Mouse (Mus musculus) stomach, embryonic 16.5 days (tissue): ENCODE data around the gene Naa38. TPM values are rescaled to one million over a fixed set of nuclear protein-coding genes. Genes with fewer than 3 reads are reported as not detected.
A peak's percentile ranks its signal among the peaks of the same experiment; 100 is the strongest.

Experiments used
- ATAC-seq: fragments of 200-750 bp; cut with Nextera tagmentation; 2 replicates; pipeline ENCODE4 v1.8.0; 2017; ENCODE audit warnings: moderate number of reproducible peaks, moderate TSS enrichment; ENCODE audit not compliant: insufficient read depth, low FRiP score
- H3K27ac ChIP-seq: fragments of 300-500 bp; sonication (generic); 2 replicates; pipeline ENCODE4 v1.5.1; 2014; ENCODE audit warnings: low read length
- H3K27me3 ChIP-seq: fragments of 300-500 bp; sonication (generic); 2 replicates; pipeline ENCODE4 v1.6.1; 2014; ENCODE audit warnings: low read length, control low read depth, mixed read lengths; ENCODE audit not compliant: control insufficient read depth, insufficient read depth
- H3K36me3 ChIP-seq: fragments of 300-500 bp; sonication (generic); 2 replicates; pipeline ENCODE4 v1.6.1; 2014; ENCODE audit warnings: low read length; ENCODE audit not compliant: control insufficient read depth, insufficient read depth
- H3K4me1 ChIP-seq: fragments of 300-500 bp; sonication (generic); 2 replicates; pipeline ENCODE4 v1.6.1; 2014; ENCODE audit warnings: low read length, control low read depth, mixed read lengths; ENCODE audit not compliant: control insufficient read depth, insufficient read depth
- H3K4me2 ChIP-seq: fragments of 300-500 bp; sonication (generic); 2 replicates; pipeline ENCODE4 v1.6.1; 2014; ENCODE audit warnings: low read depth, low read length, mixed read lengths
- H3K4me3 ChIP-seq: fragments of 300-500 bp; sonication (generic); replicated peaks from 2 replicates; pipeline ENCODE4 v1.5.1; 2014; ENCODE audit warnings: mild to moderate bottlenecking, low read length
- H3K9ac ChIP-seq: fragments of 300-500 bp; sonication (generic); 2 replicates; pipeline ENCODE4 v1.6.1; 2014; ENCODE audit warnings: low read length
- H3K9me3 ChIP-seq: fragments of 300-500 bp; sonication (generic); replicated peaks from 2 replicates; pipeline ENCODE4 v1.6.1; 2016; ENCODE audit warnings: low read length, control low read depth; ENCODE audit not compliant: control insufficient read depth
- WGBS: fragments of 180-500 bp; shearing (Covaris S2); extraction: QIAGEN DNeasy Blood & Tissue Kit; methylation state at CpG from one replicate; pipeline ENCODE4 v1.1.7; 2014; 5-methylcytosine and 5-hydroxymethylcytosine counted together
- polyA plus RNA-seq: library from polyadenylated mRNA; unstranded; fragments of >200 nt; fragmentation: Nextera tagmentation; extraction: Ambion mirVana; gene quantifications from 2 replicates; pipeline ENCODE4 v1.2.1, GENCODE M21; 2015

Naa38 gene
- polyA plus RNA-seq, 1 experiment from 2014 or later = 148 TPM

GRCm38 (mm10) chr11:69410310-69411072 lies 15.2 kb downstream of the Naa38 start:
- Histone ChIP-seq H3K27ac (peak overlapping the region; percentile 100), H3K27me3 (no peaks in the 10 kb centered on the region), H3K9me3 (no peaks in the 10 kb centered on the region), H3K9ac (peak overlapping the region; percentile 89), H3K36me3 (peaks cover 24% of the 10 kb centered on the region), H3K4me1 (peaks cover 45% of the 10 kb centered on the region), H3K4me2 (peak overlapping the region; percentile 98), H3K4me3 (peak overlapping the region; percentile 72)
- WGBS = 1% methylated on average over 41 of the region's 41 CpGs
- peak; percentile 5; the same call in 1 of the 2 replicates for ATAC-seq

- Histone ChIP-seq H3K27ac (peak overlapping the region; percentile 100), H3K27me3 (no peaks in the 10 kb centered on the region), H3K4me2 (peak overlapping the region; percentile 98), H3K4me3 (peak overlapping the region; percentile 72), H3K4me1 (peaks cover 45% of the 10 kb centered on the region), H3K9ac (peak overlapping the region; percentile 89), H3K9me3 (no peaks in the 10 kb centered on the region), H3K36me3 (peaks cover 18% of the 10 kb centered on the region)
- peak; percentile 70 for ATAC-seq
- WGBS = under 1% methylated on average over 26 of the region's 26 CpGs
Observed at GRCm38 (mm10) chr11:69411073-69411535, 15.8 kb downstream of the Naa38 start.

GRCm38 (mm10) chr11:69411538-69412203 lies 16.4 kb downstream of the Naa38 start:
- peaks cover 13% of the 10 kb centered on the region; the same call in 1 of the 2 replicates for H3K36me3 ChIP-seq
- peaks cover 45% of the 10 kb centered on the region for H3K4me1 ChIP-seq
- H3K9ac ChIP-seq = peak overlapping the region; percentile 89
- no peaks in the 10 kb centered on the region for H3K27me3 ChIP-seq
- 1% methylated on average over 39 of the region's 39 CpGs for WGBS
- peak overlapping the region; percentile 100 for H3K27ac ChIP-seq
- H3K4me3 ChIP-seq = peak overlapping the region; percentile 72
- no peaks in the 10 kb centered on the region for H3K9me3 ChIP-seq
- ATAC-seq = peak; percentile 7; the same call in 1 of the 2 replicates
- H3K4me2 ChIP-seq = peak overlapping the region; percentile 98

DNA sequence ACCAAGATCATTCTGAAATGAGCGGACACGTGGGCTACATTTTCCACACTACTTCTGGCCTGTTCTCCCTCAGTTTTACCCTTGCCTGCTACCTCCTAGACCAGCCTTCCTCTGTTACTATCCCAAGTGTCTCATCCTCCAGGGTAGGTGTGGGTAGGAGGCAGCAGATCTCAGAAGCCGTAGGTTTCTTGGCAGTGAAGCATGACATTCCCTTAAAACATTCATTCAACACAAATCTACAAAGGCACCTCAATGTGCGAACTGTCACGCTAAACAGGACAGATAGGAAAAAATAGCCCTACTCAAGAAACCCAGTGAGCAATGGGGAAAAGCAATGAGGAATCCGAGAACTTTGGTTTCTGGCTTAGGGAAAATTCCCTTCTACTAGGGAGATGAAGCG lies 17.3 kb downstream of the Naa38 start:
- H3K27ac ChIP-seq = peak overlapping the region; percentile 19; the same call in 1 of the 2 replicates
- 0 out of 2 replicates have a peak, but pooled peaks cover 4% of the 10 kb centered on the region for H3K36me3 ChIP-seq

GRCm38 (mm10) chr11:69413221-69414181 lies 18.2 kb downstream of the Naa38 start, which contains the start of gene Kdm6b:
Gene Kdm6b, minus strand, starts transcription at chr11:69413675.
- Histone ChIP-seq H3K9ac (peak within 1 kb of the TSS; percentile 80), H3K27ac (peak within 1 kb of the TSS; percentile 99), H3K9me3 (no peaks in the 10 kb centered on the region), H3K4me2 (peak within 1 kb of the TSS; percentile 98), H3K4me3 (peak within 1 kb of the TSS; percentile 67), H3K36me3 (no peaks in the 10 kb centered on the region), H3K4me1 (peaks cover 36% of the 10 kb centered on the region), H3K27me3 (no peaks in the 10 kb centered on the region)
- ATAC-seq = no peak
- 23% methylated on average over 12 of the region's 12 CpGs for WGBS

More for the DNA sequence above, 17.3 kb downstream of the Naa38 start:
- Histone ChIP-seq H3K4me2 (peak overlapping the region; percentile 98), H3K27me3 (no peaks in the 10 kb centered on the region), H3K9ac (peak overlapping the region; percentile 17; the same call in 1 of the 2 replicates), H3K4me3 (0 out of 2 replicates have a peak overlapping the region, but pooled peaks have one; percentile 0), H3K9me3 (no peaks in the 10 kb centered on the region), H3K4me1 (peaks cover 45% of the 10 kb centered on the region)
- 54% methylated on average over 7 of the region's 7 CpGs for WGBS
- no peak for ATAC-seq

GRCm38 (mm10) chr11:69414421-69415326 lies 19.4 kb downstream of the Naa38 start:
- peak overlapping the region; percentile 67 for H3K4me3 ChIP-seq
- H3K9ac ChIP-seq = peak overlapping the region; percentile 80
- H3K4me2 ChIP-seq = peak overlapping the region; percentile 98
- H3K36me3 ChIP-seq = no peaks in the 10 kb centered on the region
- no peak for ATAC-seq
- 11% methylated on average over 4 of the region's 4 CpGs for WGBS
- H3K27me3 ChIP-seq = no peaks in the 10 kb centered on the region
- H3K9me3 ChIP-seq = no peaks in the 10 kb centered on the region
- peak overlapping the region; percentile 99 for H3K27ac ChIP-seq
- peaks cover 42% of the 10 kb centered on the region for H3K4me1 ChIP-seq

GRCm38 (mm10) chr11:69415327-69415667 lies 20.0 kb downstream of the Naa38 start:
- peaks cover 45% of the 10 kb centered on the region for H3K4me1 ChIP-seq
- H3K27ac ChIP-seq = peak overlapping the region; percentile 99
- H3K9ac ChIP-seq = peak overlapping the region; percentile 80
- H3K4me2 ChIP-seq = peak overlapping the region; percentile 98
- ATAC-seq = peak; percentile 6; the same call in 1 of the 2 replicates
- 1% methylated on average over 3 of the region's 3 CpGs for WGBS
- no peaks in the 10 kb centered on the region for H3K9me3 ChIP-seq
- H3K36me3 ChIP-seq = no peaks in the 10 kb centered on the region
- H3K4me3 ChIP-seq = peak overlapping the region; percentile 67
- H3K27me3 ChIP-seq = no peaks in the 10 kb centered on the region
